Mouse (Mus musculus) adrenal gland, postnatal 36 days (tissue): ENCODE results near the gene Lhx3. TPM values are rescaled to one million over a fixed set of nuclear protein-coding genes. Genes with fewer than 3 reads are reported as not detected.

Source experiments
- DNase-seq, 2 experiments: peaks; one replicate each; pipeline ENCODE4 v3.0.0; 2021; ENCODE audit warnings: mixed read lengths in 1 of 2
- long read RNA-seq, 2 experiments: library from polyadenylated mRNA; stranded (forward); transcript quantifications; one replicate each; pipeline ENCODE4 v2.0.0; 2021; ENCODE audit warnings: borderline sequencing depth in 2 of 2
- total RNA-seq, 2 experiments: library from RNA; stranded (reverse); gene quantifications; 2 replicates each; pipeline ENCODE4 v1.2.3; 2021

The Lhx3 gene
- under 1 TPM in 1 of 2 experiments, not detected in 1; 0.69 TPM for total RNA-seq
- long read RNA-seq, experiment 1, partial matches to known transcripts, result 2 of 3 reads
- long read RNA-seq, experiment 1, other reads (novel, unspliced or antisense), result 0 of 3 reads
- long read RNA-seq, experiment 2, result 0 reads

- DNase-seq, result peak; percentile 96 to 97
These were observed at the start of gene Lhx3 for GRCm38 (mm10) chr2:26208126-26208789. TSS of gene Lhx3 (minus strand) at chr2:26208289.

- no peak for DNase-seq
These were observed 49.4 kb upstream of the Lhx3 start for GRCm38 (mm10) chr2:26257315-26258096.

GRCm38 (mm10) chr2:26254816-26255215 lies 46.7 kb upstream of the Lhx3 start:
- DNase-seq, result no peak

- no peak for DNase-seq
These were observed 44.6 kb upstream of the Lhx3 start for GRCm38 (mm10) chr2:26252514-26253206.

DNA sequence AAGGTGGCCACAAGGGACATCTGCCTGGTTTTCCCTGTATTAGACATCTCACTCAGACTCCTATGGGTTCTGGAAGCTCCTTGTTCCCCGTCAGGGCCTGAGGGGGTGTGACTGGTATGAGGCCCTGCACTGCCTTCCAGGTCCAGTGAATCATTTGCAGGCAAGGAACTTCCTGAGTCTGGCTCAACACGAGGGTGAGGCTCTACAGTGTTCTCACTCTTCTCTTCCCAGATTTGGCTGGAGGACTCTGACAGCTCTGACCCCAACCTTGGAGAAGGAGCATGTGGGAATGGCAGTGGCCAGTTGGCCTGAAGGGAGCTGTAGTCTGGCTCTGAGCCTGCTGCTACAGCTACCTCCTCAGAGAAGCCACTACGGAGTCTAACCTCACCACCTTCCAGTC lies 39.4 kb upstream of the Lhx3 start:
- DNase-seq, result no peak

- DNase-seq, result no peak
These were observed 32.8 kb upstream of the Lhx3 start for GRCm38 (mm10) chr2:26240841-26241240.

GRCm38 (mm10) chr2:26240330-26240729 lies 32.2 kb upstream of the Lhx3 start:
- DNase-seq, result peak; percentile 13 to 33

DNA sequence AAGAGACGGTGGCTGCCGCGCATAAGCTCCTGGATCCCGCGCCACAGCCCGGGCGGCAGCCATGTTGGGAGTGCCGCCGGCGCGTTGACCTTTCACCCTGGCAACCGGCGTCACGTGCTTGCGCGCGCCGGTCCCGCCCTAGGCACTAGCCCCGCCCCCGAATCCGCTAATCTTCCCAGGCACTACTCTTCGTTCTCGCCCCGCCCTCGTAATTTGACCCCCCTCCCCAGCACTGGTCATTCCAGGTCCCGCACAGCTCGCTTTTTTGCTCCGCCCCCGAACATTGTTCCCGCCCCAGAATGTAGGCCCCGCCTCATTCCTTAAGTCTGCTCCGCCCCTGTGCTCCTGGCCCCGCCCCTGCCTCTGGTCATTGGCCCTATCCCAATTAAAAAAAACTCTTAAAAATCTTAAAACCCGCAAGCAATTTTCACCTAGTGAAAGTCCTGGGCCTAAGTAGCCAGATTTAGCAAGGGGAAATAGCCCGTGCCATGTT lies 29.2 kb upstream of the Lhx3 start, which contains the start of gene Qsox2:
TSS of gene Qsox2 (minus strand) at position 236 of the 493 bp plus-strand sequence.
- peak; percentile 94 to 97 for DNase-seq

GRCm38 (mm10) chr2:26236681-26237289 lies 28.7 kb upstream of the Lhx3 start:
- DNase-seq, result no peak

GRCm38 (mm10) chr2:26234771-26235170 lies 26.7 kb upstream of the Lhx3 start:
- peak in 1 of 2 experiments; percentile 21 for DNase-seq

DNA sequence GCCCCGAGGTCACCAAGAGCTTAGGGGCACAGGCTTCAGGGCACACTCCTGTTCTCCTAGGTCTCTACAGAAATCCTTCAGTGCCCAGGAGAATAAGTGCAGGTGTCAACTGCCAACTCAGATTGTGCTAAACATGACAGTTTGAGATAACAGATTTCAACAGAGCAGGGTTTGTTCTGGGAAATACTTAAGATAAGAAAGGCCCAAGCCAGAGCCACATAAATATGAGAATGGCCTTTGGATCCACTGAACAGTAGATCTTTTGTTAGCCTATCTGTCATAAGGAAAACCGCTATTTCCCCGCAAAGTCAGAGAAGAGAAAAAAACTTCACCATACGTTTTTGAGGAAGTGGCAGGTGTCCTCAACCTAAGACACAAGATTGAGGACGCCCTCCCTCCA lies 26.2 kb upstream of the Lhx3 start:
- no peak for DNase-seq

GRCm38 (mm10) chr2:26231366-26231765 lies 23.3 kb upstream of the Lhx3 start:
- DNase-seq, result no peak

- no peak for DNase-seq
These were observed 22.2 kb upstream of the Lhx3 start for GRCm38 (mm10) chr2:26230253-26230652.

DNA sequence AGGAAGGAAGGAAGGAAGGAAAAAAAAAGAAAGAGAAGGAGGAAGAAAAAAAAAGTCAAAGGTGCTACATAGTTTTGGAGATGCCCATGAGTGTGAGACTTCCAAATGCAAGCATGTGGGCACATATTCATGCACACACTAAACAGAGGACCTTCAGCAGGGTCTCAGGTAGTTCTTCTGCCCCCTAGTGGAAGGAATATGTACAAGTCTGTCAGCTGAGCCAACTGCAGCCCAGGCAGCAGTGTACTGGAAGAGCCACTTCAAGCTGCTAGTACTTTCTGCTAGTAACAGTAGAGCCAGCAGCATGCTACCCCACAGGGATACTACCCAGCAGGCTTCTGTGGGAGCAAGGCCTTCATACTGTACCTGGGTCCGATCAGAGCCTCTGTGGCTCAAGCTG lies 19.7 kb upstream of the Lhx3 start:
- DNase-seq, result peak; percentile 27 to 39

DNA sequence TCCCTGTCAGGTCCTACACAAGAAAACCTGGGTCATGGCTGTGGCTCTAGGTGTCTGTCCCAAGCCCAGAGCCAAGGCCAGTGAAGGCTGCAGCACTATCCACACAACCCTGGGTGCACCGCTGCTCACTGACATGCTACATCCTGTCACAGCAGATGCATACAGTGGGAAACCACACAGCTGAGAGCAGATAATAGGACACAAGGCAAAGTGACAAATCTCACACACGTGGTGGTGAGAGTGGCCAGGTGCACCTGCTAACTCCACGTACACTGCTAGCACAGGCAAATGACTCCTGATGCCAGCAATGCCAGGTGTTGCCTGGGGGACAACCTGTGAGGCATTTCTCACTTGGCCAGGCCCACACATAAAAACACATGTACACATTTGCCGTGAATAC lies 17.2 kb upstream of the Lhx3 start:
- no peak for DNase-seq

GRCm38 (mm10) chr2:26223961-26224360 lies 15.9 kb upstream of the Lhx3 start:
- DNase-seq, result no peak

- peak; percentile 66 to 72 for DNase-seq
These were observed 6.4 kb upstream of the Lhx3 start for GRCm38 (mm10) chr2:26214526-26214925.

GRCm38 (mm10) chr2:26209566-26209965 lies 1.5 kb upstream of the Lhx3 start:
- DNase-seq, result no peak

DNA sequence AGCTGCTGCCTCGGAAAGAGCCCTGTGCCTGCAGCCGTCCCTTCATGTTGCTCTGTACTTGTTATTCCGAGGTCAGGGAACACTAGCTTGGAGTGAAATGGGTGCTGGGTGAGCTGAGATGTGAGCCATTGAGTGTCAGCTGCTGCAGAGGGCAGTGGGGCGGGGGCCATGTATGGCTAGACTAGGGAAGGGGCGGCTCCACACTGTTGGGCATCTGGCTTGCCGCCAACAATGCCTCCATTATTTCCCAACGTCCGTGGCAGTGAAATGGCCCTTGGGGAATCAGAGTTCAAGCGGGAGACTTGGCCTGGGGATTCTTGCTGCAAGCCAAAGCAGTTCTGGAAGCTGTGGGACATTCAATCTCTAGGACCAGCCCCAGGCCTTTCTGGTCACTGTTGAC lies 530 bp downstream of the Lhx3 start:
- peak in 1 of 2 experiments; percentile 22 for DNase-seq

GRCm38 (mm10) chr2:26205761-26206160 lies 2.3 kb downstream of the Lhx3 start:
- DNase-seq, result no peak

GRCm38 (mm10) chr2:26205126-26205525 lies 3.0 kb downstream of the Lhx3 start:
- DNase-seq, result peak; percentile 71 to 72
